ENCODE assay signal across 16 mouse cellular contexts in the genomic region with DNA sequence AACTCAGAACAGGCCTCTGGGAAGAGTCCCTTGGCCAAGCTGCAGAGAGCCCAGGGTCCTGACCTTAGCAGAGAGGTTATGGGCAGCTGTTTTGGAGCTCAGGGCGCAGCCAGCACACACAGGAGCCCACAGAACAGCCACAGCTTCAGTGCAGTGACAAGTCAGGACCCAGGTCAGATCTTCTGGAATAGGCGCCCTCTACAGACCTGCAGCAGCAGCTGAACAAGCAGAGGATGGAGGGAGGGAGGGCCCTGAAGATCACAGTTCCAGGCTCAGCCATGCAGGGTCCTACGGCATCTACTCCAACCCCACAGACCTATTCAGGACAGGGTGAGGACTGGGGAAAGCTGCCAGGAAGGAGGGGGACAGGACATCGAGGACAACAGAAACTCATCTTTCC. TPM values are rescaled to one million over a fixed set of nuclear protein-coding genes. Genes with fewer than 3 reads are reported as not detected.
DNase-seq lines count a peak whose midpoint lies in the region; ATAC-seq and TF ChIP-seq lines count a peak whose summit lies in the region.
"Had no signal": no experiment of that assay in that cellular context is flagged by ENCODE, and none has a peak within 500 bp of the region (broad histone marks: within the 10 kb centered on the region; RNA-seq: fewer than 3 reads in every experiment).

No protein-coding gene starts in this region.

- H3K36me3 ChIP-seq in hindbrain, postnatal 0 days (ENCODE audit: insufficient read depth, low read length): peaks cover 40% of the 10 kb centered on the region
- peaks cover 62% of the 10 kb centered on the region for H3K36me3 ChIP-seq in hindbrain, embryonic 12.5 days
- H3K36me3 ChIP-seq in midbrain, embryonic 11.5 days (ENCODE audit: control insufficient read depth, insufficient read depth, low read length): peaks cover 13% of the 10 kb centered on the region; the same call in 1 of the 2 replicates
- peaks cover 91% of the 10 kb centered on the region for H3K36me3 ChIP-seq in midbrain, embryonic 10.5 days
- H3K36me3 ChIP-seq in stomach, embryonic 16.5 days (ENCODE audit: control insufficient read depth, insufficient read depth, low read length): peaks cover 20% of the 10 kb centered on the region

- peak; percentile 15; the same call in 1 of the 2 replicates for ATAC-seq in hindbrain, postnatal 0 days
- ATAC-seq in hindbrain, embryonic 12.5 days (ENCODE audit: low FRiP score): no peak
- ATAC-seq in midbrain, embryonic 11.5 days (ENCODE audit: low FRiP score): no peak
- 0 out of 2 replicates have a peak, but pooled peaks have one; percentile 36 for ATAC-seq in common myeloid progenitor, adult 5-6 weeks (replicated peaks; ENCODE audit: low read depth, poor library complexity, severe bottlenecking)
- ATAC-seq in stomach, embryonic 16.5 days (ENCODE audit: insufficient read depth, low FRiP score): no peak
- ATAC-seq in granulocyte monocyte progenitor cell, adult 5-6 weeks (replicated peaks; ENCODE audit: poor library complexity, severe bottlenecking): no peak

- WGBS in hindbrain, postnatal 0 days: 65% methylated on average over 4 of the region's 4 CpGs
- 72% methylated on average over 4 of the region's 4 CpGs for WGBS in hindbrain, embryonic 12.5 days
- WGBS in midbrain, embryonic 11.5 days: 73% methylated on average over 4 of the region's 4 CpGs
- 62% methylated on average over 4 of the region's 4 CpGs for WGBS in midbrain, embryonic 10.5 days
- 62% methylated on average over 4 of the region's 4 CpGs for WGBS in stomach, embryonic 16.5 days

- TF ChIP-seq CTCF in hindbrain, postnatal 0 days (IDR thresholded peaks at IDR 0.05; ENCODE audit: low read depth): peak; percentile 30

- H3K9me3 ChIP-seq in hindbrain, postnatal 0 days (ENCODE audit: low read length): no peaks in the 10 kb centered on the region
- no peaks in the 10 kb centered on the region for H3K9me3 ChIP-seq in hindbrain, embryonic 12.5 days (replicated peaks)
- no peaks in the 10 kb centered on the region for H3K9me3 ChIP-seq in midbrain, embryonic 11.5 days (ENCODE audit: control insufficient read depth, low read length)
- no peaks in the 10 kb centered on the region for H3K9me3 ChIP-seq in midbrain, embryonic 10.5 days (replicated peaks)
- no peaks in the 10 kb centered on the region for H3K9me3 ChIP-seq in stomach, embryonic 16.5 days (replicated peaks; ENCODE audit: control insufficient read depth, low read length)
- H3K9me3 ChIP-seq: forebrain, embryonic 10.5 days; heart, embryonic 13.5 days had no signal

- H3K9ac ChIP-seq in hindbrain, postnatal 0 days (replicated peaks; ENCODE audit: low read length): no peak overlapping the region
- no peak overlapping the region for H3K9ac ChIP-seq in hindbrain, embryonic 12.5 days
- no peak overlapping the region for H3K9ac ChIP-seq in midbrain, embryonic 11.5 days (ENCODE audit: low read length)
- H3K9ac ChIP-seq in stomach, embryonic 16.5 days (ENCODE audit: low read length): no peak overlapping the region
- H3K9ac ChIP-seq: heart, embryonic 13.5 days had no signal

- no peak overlapping the region for H3K4me2 ChIP-seq in hindbrain, postnatal 0 days (ENCODE audit: low read depth, low read length)
- H3K4me2 ChIP-seq in hindbrain, embryonic 12.5 days (replicated peaks): no peak overlapping the region
- H3K4me2 ChIP-seq in midbrain, embryonic 11.5 days: no peak overlapping the region
- no peak overlapping the region for H3K4me2 ChIP-seq in stomach, embryonic 16.5 days (ENCODE audit: low read depth, low read length)
- H3K4me2 ChIP-seq: heart, embryonic 13.5 days had no signal

- H3K4me1 ChIP-seq in hindbrain, postnatal 0 days (ENCODE audit: insufficient read depth, low read length): no peaks in the 10 kb centered on the region
- H3K4me1 ChIP-seq in hindbrain, embryonic 12.5 days: no peaks in the 10 kb centered on the region
- no peaks in the 10 kb centered on the region for H3K4me1 ChIP-seq in midbrain, embryonic 11.5 days (ENCODE audit: control insufficient read depth, insufficient read depth, low read length)
- H3K4me1 ChIP-seq in midbrain, embryonic 10.5 days: peaks cover 4% of the 10 kb centered on the region; the same call in 1 of the 2 replicates
- H3K4me1 ChIP-seq in stomach, embryonic 16.5 days (ENCODE audit: control insufficient read depth, insufficient read depth, low read length): 0 out of 2 replicates have a peak, but pooled peaks cover 2% of the 10 kb centered on the region
- H3K4me1 ChIP-seq: forebrain, embryonic 10.5 days had no signal

- no peak for DNase-seq in hindbrain, postnatal 0 days (ENCODE audit: low spot score)
- DNase-seq in midbrain, embryonic 11.5 days (ENCODE audit: low spot score, missing footprints): peak; percentile 37
- no peak for DNase-seq in midbrain, embryonic 10.5 days (ENCODE audit: low spot score)
- no peak for DNase-seq in frontal cortex, adult 2 months (ENCODE audit: extremely low spot score in 1 of 2, low spot score in 1 of 2)
- DNase-seq: cerebellum, adult 18-20 months; gastrocnemius, postnatal 14 days had no signal

- H3K27me3 ChIP-seq in hindbrain, postnatal 0 days (ENCODE audit: insufficient read depth, low read length): no peaks in the 10 kb centered on the region
- no peaks in the 10 kb centered on the region for H3K27me3 ChIP-seq in hindbrain, embryonic 12.5 days
- no peaks in the 10 kb centered on the region for H3K27me3 ChIP-seq in midbrain, embryonic 11.5 days (ENCODE audit: control insufficient read depth, insufficient read depth, low read length)
- H3K27me3 ChIP-seq in midbrain, embryonic 10.5 days (ENCODE audit: low read depth, poor library complexity, severe bottlenecking): no peaks in the 10 kb centered on the region
- no peaks in the 10 kb centered on the region for H3K27me3 ChIP-seq in stomach, embryonic 16.5 days (ENCODE audit: control insufficient read depth, insufficient read depth, low read length)
- H3K27me3 ChIP-seq: heart, embryonic 13.5 days had no signal

- H3K27ac ChIP-seq in hindbrain, postnatal 0 days: no peak overlapping the region
- H3K27ac ChIP-seq in hindbrain, embryonic 12.5 days: no peak overlapping the region
- H3K27ac ChIP-seq in midbrain, embryonic 11.5 days (ENCODE audit: low read depth, low read length): no peak overlapping the region
- H3K27ac ChIP-seq in midbrain, embryonic 10.5 days (replicated peaks): no peak overlapping the region
- peak overlapping the region; percentile 72; the same call in 1 of the 2 replicates for H3K27ac ChIP-seq in stomach, embryonic 16.5 days (ENCODE audit: low read length)
- H3K27ac ChIP-seq: forebrain, embryonic 10.5 days; heart, embryonic 13.5 days had no signal

- H3K4me3 ChIP-seq in hindbrain, postnatal 0 days (ENCODE audit: low read length): no peak overlapping the region
- no peak overlapping the region for H3K4me3 ChIP-seq in hindbrain, embryonic 12.5 days
- H3K4me3 ChIP-seq in midbrain, embryonic 11.5 days (ENCODE audit: low read depth, low read length): no peak overlapping the region
- H3K4me3 ChIP-seq in midbrain, embryonic 10.5 days: no peak overlapping the region
- H3K4me3 ChIP-seq in stomach, embryonic 16.5 days (replicated peaks; ENCODE audit: low read length): no peak overlapping the region
- H3K4me3 ChIP-seq: forebrain, embryonic 10.5 days; heart, embryonic 13.5 days had no signal

RNA-seq across cellular contexts. Expression of a gene that starts 10.8 kb away (rescaled TPM):
- total RNA-seq in hindbrain, postnatal 0 days (2014; rRNA removed): 6.4 and 10.6 TPM in 2 replicates
- polyA plus RNA-seq in hindbrain, postnatal 0 days (2015; fragmentation: Nextera tagmentation; extraction: Ambion mirVana): 5.0 and 6.6 TPM in 2 replicates
- 14.3 and 15.1 TPM in 2 replicates for polyA plus RNA-seq in hindbrain, embryonic 12.5 days (2016; fragmentation: Nextera tagmentation; extraction: Ambion mirVana)
- 10.3 and 10.5 TPM in 2 replicates for polyA plus RNA-seq in midbrain, embryonic 11.5 days (2014; fragmentation: Nextera tagmentation; extraction: Ambion mirVana)
- polyA plus RNA-seq in midbrain, embryonic 10.5 days (2016; fragmentation: Nextera tagmentation; extraction: Ambion mirVana): 15.2 and 16.4 TPM in 2 replicates
- total RNA-seq in common myeloid progenitor, adult 5-6 weeks (2017): 16.9 and 21.6 TPM in 2 replicates
- 130 TPM in 2 replicates for polyA plus RNA-seq in stomach, embryonic 16.5 days (2015; fragmentation: Nextera tagmentation; extraction: Ambion mirVana)
- polyA plus RNA-seq in frontal cortex, adult 2 months (2012; rRNA removed): 2.9 and 3.5 TPM in 2 replicates
- total RNA-seq in granulocyte monocyte progenitor cell, adult 5-6 weeks (2014; fragmentation: Nextera tagmentation): 37.6 and 39.9 TPM in 2 replicates
- total RNA-seq in granulocyte monocyte progenitor cell, adult 5-6 weeks (2017): 63.8 and 66.3 TPM in 2 replicates

RNA-seq across cellular contexts. Expression of a gene that starts 24.2 kb away (rescaled TPM):
- total RNA-seq in hindbrain, postnatal 0 days (2014; rRNA removed): 127 TPM in 2 replicates
- polyA plus RNA-seq in hindbrain, postnatal 0 days (2015; fragmentation: Nextera tagmentation; extraction: Ambion mirVana): 80.7 and 92.9 TPM in 2 replicates
- 65.1 and 65.2 TPM in 2 replicates for polyA plus RNA-seq in hindbrain, embryonic 12.5 days (2016; fragmentation: Nextera tagmentation; extraction: Ambion mirVana)
- polyA plus RNA-seq in midbrain, embryonic 11.5 days (2014; fragmentation: Nextera tagmentation; extraction: Ambion mirVana): 28.1 and 33.4 TPM in 2 replicates
- 41.2 and 43.2 TPM in 2 replicates for polyA plus RNA-seq in midbrain, embryonic 10.5 days (2016; fragmentation: Nextera tagmentation; extraction: Ambion mirVana)
- total RNA-seq in common myeloid progenitor, adult 5-6 weeks (2017): 27.0 and 32.8 TPM in 2 replicates
- 38.0 and 38.9 TPM in 2 replicates for polyA plus RNA-seq in stomach, embryonic 16.5 days (2015; fragmentation: Nextera tagmentation; extraction: Ambion mirVana)
- 678 and 795 TPM in 2 replicates for polyA plus RNA-seq in frontal cortex, adult 2 months (2012; rRNA removed)
- total RNA-seq in granulocyte monocyte progenitor cell, adult 5-6 weeks (2014; fragmentation: Nextera tagmentation): 39.0 and 41.4 TPM in 2 replicates
- 29.9 and 32.7 TPM in 2 replicates for total RNA-seq in granulocyte monocyte progenitor cell, adult 5-6 weeks (2017)

RNA-seq across cellular contexts. Expression of a gene that starts 30.8 kb away (rescaled TPM):
- total RNA-seq in hindbrain, postnatal 0 days (2014; rRNA removed): 2.6 and 3.7 TPM in 2 replicates
- 7.7 and 10.4 TPM in 2 replicates for polyA plus RNA-seq in hindbrain, postnatal 0 days (2015; fragmentation: Nextera tagmentation; extraction: Ambion mirVana)
- polyA plus RNA-seq in hindbrain, embryonic 12.5 days (2016; fragmentation: Nextera tagmentation; extraction: Ambion mirVana): 3.1 and 3.5 TPM in 2 replicates
- 0.71 and 1.4 TPM in 2 replicates for polyA plus RNA-seq in midbrain, embryonic 11.5 days (2014; fragmentation: Nextera tagmentation; extraction: Ambion mirVana)
- polyA plus RNA-seq in midbrain, embryonic 10.5 days (2016; fragmentation: Nextera tagmentation; extraction: Ambion mirVana): 1.3 and 1.5 TPM in 2 replicates
- total RNA-seq in common myeloid progenitor, adult 5-6 weeks (2017): not detected in 2 replicates
- polyA plus RNA-seq in stomach, embryonic 16.5 days (2015; fragmentation: Nextera tagmentation; extraction: Ambion mirVana): 1.5 and 1.7 TPM in 2 replicates
- 6.4 and 7.7 TPM in 2 replicates for polyA plus RNA-seq in frontal cortex, adult 2 months (2012; rRNA removed)
- total RNA-seq in granulocyte monocyte progenitor cell, adult 5-6 weeks (2014; fragmentation: Nextera tagmentation): not detected in 2 replicates
- not detected in 2 replicates for total RNA-seq in granulocyte monocyte progenitor cell, adult 5-6 weeks (2017)
- total RNA-seq: gastrocnemius, postnatal 14 days had no signal

RNA-seq across cellular contexts. Expression of a gene that starts 39.2 kb away (rescaled TPM):
- 1.4 and 4.5 TPM in 2 replicates for total RNA-seq in hindbrain, postnatal 0 days (2014; rRNA removed)
- 0.29 TPM in 1 of 2 replicates, not detected in the other for polyA plus RNA-seq in hindbrain, postnatal 0 days (2015; fragmentation: Nextera tagmentation; extraction: Ambion mirVana)
- polyA plus RNA-seq in hindbrain, embryonic 12.5 days (2016; fragmentation: Nextera tagmentation; extraction: Ambion mirVana): 0.59 and 0.91 TPM in 2 replicates
- polyA plus RNA-seq in midbrain, embryonic 11.5 days (2014; fragmentation: Nextera tagmentation; extraction: Ambion mirVana): 0.30 and 0.40 TPM in 2 replicates
- polyA plus RNA-seq in midbrain, embryonic 10.5 days (2016; fragmentation: Nextera tagmentation; extraction: Ambion mirVana): 0.14 and 0.24 TPM in 2 replicates
- total RNA-seq in common myeloid progenitor, adult 5-6 weeks (2017): 0.64 TPM in 1 of 2 replicates, not detected in the other
- 0.14 TPM in 1 of 2 replicates, not detected in the other for polyA plus RNA-seq in stomach, embryonic 16.5 days (2015; fragmentation: Nextera tagmentation; extraction: Ambion mirVana)
- polyA plus RNA-seq in frontal cortex, adult 2 months (2012; rRNA removed): 6.3 and 6.8 TPM in 2 replicates
- total RNA-seq in granulocyte monocyte progenitor cell, adult 5-6 weeks (2014; fragmentation: Nextera tagmentation): 0.47 TPM in 1 of 2 replicates, not detected in the other
- 0.26 TPM in 1 of 2 replicates, not detected in the other for total RNA-seq in granulocyte monocyte progenitor cell, adult 5-6 weeks (2017)

RNA-seq across cellular contexts. Expression of a gene that starts 50.9 kb away (rescaled TPM):
- 0.05 TPM in 1 of 2 replicates, not detected in the other for total RNA-seq in hindbrain, postnatal 0 days (2014; rRNA removed)
- 0.52 and 0.59 TPM in 2 replicates for polyA plus RNA-seq in hindbrain, postnatal 0 days (2015; fragmentation: Nextera tagmentation; extraction: Ambion mirVana)
- 8.4 and 8.6 TPM in 2 replicates for polyA plus RNA-seq in hindbrain, embryonic 12.5 days (2016; fragmentation: Nextera tagmentation; extraction: Ambion mirVana)
- polyA plus RNA-seq in midbrain, embryonic 11.5 days (2014; fragmentation: Nextera tagmentation; extraction: Ambion mirVana): 11.6 and 14.0 TPM in 2 replicates
- 22.0 and 24.0 TPM in 2 replicates for polyA plus RNA-seq in midbrain, embryonic 10.5 days (2016; fragmentation: Nextera tagmentation; extraction: Ambion mirVana)
- not detected in 2 replicates for total RNA-seq in common myeloid progenitor, adult 5-6 weeks (2017)
- polyA plus RNA-seq in stomach, embryonic 16.5 days (2015; fragmentation: Nextera tagmentation; extraction: Ambion mirVana): not detected in 2 replicates
- 0.10 and 0.25 TPM in 2 replicates for polyA plus RNA-seq in frontal cortex, adult 2 months (2012; rRNA removed)
- total RNA-seq in granulocyte monocyte progenitor cell, adult 5-6 weeks (2014; fragmentation: Nextera tagmentation): not detected in 2 replicates
- not detected in 2 replicates for total RNA-seq in granulocyte monocyte progenitor cell, adult 5-6 weeks (2017)
- total RNA-seq: adrenal gland, postnatal 4 days; layer of hippocampus, adult 18-20 months; left cerebral cortex, postnatal 36 days had no signal
- polyA plus RNA-seq: heart, embryonic 13.5 days; intestine, embryonic 14.5 days had no signal

Comparison
In these comparisons a context has a peak if more than half of its experiments do, and no peak if none do; other contexts are left out.
1. ATAC-seq: peak in hindbrain, postnatal 0 days (single experiment) and common myeloid progenitor, adult 5-6 weeks (single experiment); none in hindbrain, embryonic 12.5 days (single experiment), midbrain, embryonic 11.5 days (single experiment), stomach, embryonic 16.5 days (single experiment) and granulocyte monocyte progenitor cell, adult 5-6 weeks (single experiment).